Comparison of ENCODE assay signal across 24 mouse cellular contexts in the genomic region with DNA sequence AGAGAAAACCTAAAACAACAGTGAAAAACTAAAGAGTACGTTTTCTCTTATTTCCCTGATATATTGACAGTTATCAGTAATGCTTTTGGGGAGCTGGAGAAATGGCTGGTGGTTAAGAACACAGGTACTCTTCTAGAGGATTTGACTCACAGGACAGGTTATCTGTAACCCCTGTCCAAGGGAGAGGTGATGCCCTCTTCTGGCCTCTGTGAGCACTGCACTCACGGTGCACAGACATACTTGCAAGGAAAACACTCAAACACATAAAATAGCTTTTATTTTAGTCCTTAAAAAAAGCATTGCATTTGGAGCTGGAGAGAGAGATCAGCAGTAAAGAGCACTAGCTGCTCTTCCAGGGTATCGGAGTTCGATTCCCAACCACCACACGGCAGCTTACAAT.
DNase-seq lines count a peak whose midpoint lies in the region; ATAC-seq and TF ChIP-seq lines count a peak whose summit lies in the region.
"Had no signal": no experiment of that assay in that cellular context is flagged by ENCODE, and none has a peak within 500 bp of the region (broad histone marks: within the 10 kb centered on the region; RNA-seq: fewer than 3 reads in every experiment).

No protein-coding gene starts in this region.

- no peak overlapping the region for H3K27ac ChIP-seq in gastrocnemius, adult 2 months
- no peak overlapping the region for H3K27ac ChIP-seq in liver, postnatal 0 days (ENCODE audit: low read depth)
- H3K27ac ChIP-seq: hindbrain, embryonic 15.5 days; kidney, embryonic 15.5 days; limb, embryonic 15.5 days; midbrain, embryonic 15.5 days; stomach, embryonic 15.5 days had no signal

- H3K27me3 ChIP-seq in liver, postnatal 0 days (ENCODE audit: insufficient read depth, low read length), result no peaks in the 10 kb centered on the region
- no peaks in the 10 kb centered on the region for H3K27me3 ChIP-seq in E14TG2a.4 (ENCODE audit: insufficient read depth, low read length)
- H3K27me3 ChIP-seq: hindbrain, embryonic 15.5 days; kidney, embryonic 15.5 days; limb, embryonic 15.5 days; megakaryocyte, embryonic 14.5 days; midbrain, embryonic 15.5 days; stomach, embryonic 15.5 days had no signal

- peaks cover 15% of the 10 kb centered on the region for H3K36me3 ChIP-seq in liver, postnatal 0 days (replicated peaks; ENCODE audit: insufficient read depth, low read length)
- H3K36me3 ChIP-seq in E14TG2a.4 (ENCODE audit: insufficient read depth, low read length), result peaks cover 3% of the 10 kb centered on the region; the same call in 1 of the 2 replicates
- H3K36me3 ChIP-seq: hindbrain, embryonic 15.5 days; midbrain, embryonic 15.5 days; stomach, embryonic 15.5 days had no signal

- whole genome bisulfite sequencing in liver, postnatal 0 days (ENCODE audit: insufficient replicate concordance), result 95% methylated on average over 5 of the region's 5 CpGs

- TF ChIP-seq EP300 in liver, postnatal 0 days (IDR thresholded peaks at IDR 0.05; ENCODE audit: low read depth), result no peak

- TF ChIP-seq CTCF in gastrocnemius, adult 2 months (IDR thresholded peaks at IDR 0.05), result peak; percentile 18; the same call in 1 of the 2 replicates
- TF ChIP-seq CTCF in liver, postnatal 0 days (IDR thresholded peaks at IDR 0.05; ENCODE audit: low read depth), result peak; percentile 50
- peak; percentile 62 for TF ChIP-seq CTCF in E14TG2a.4 (conservative IDR thresholded peaks at IDR 0.05; ENCODE audit: low read length)
- TF ChIP-seq CTCF in brain, embryonic 14.5 days (IDR thresholded peaks at IDR 0.05; ENCODE audit: borderline replicate concordance, extremely low read depth, insufficient read depth, insufficient read length), result peak; percentile 20; the same call in 1 of the 2 replicates

- no peaks in the 10 kb centered on the region for H3K9me3 ChIP-seq in liver, postnatal 0 days (ENCODE audit: low read length)
- H3K9me3 ChIP-seq in E14TG2a.4 (ENCODE audit: low read length), result no peaks in the 10 kb centered on the region
- H3K9me3 ChIP-seq: hindbrain, embryonic 15.5 days; kidney, embryonic 15.5 days; limb, embryonic 15.5 days; megakaryocyte, embryonic 14.5 days; midbrain, embryonic 15.5 days; stomach, embryonic 15.5 days had no signal

- H3K9ac ChIP-seq in liver, postnatal 0 days (replicated peaks), result no peak overlapping the region
- H3K9ac ChIP-seq: hindbrain, embryonic 15.5 days; kidney, embryonic 15.5 days; limb, embryonic 15.5 days; midbrain, embryonic 15.5 days; stomach, embryonic 15.5 days had no signal

- intact Hi-C loops in gastrocnemius, adult 2 months (cut with DNase I), result no loop called here

- no peaks in the 10 kb centered on the region for H3K4me1 ChIP-seq in liver, postnatal 0 days (ENCODE audit: insufficient read depth)
- H3K4me1 ChIP-seq in E14TG2a.4 (replicated peaks; ENCODE audit: low read depth, low read length), result 0 out of 2 replicates have a peak, but pooled peaks cover 5% of the 10 kb centered on the region

- ATAC-seq in liver, postnatal 0 days, result no peak
- ATAC-seq: CD4-positive, CD25-positive, alpha-beta regulatory T cell, adult 4 months; intestine, postnatal 0 days; midbrain, embryonic 15.5 days had no signal

- no peak for DNase-seq in gastrocnemius, adult 2 months
- no peak for DNase-seq in gastrocnemius, adult 8-10 months (ENCODE audit: low spot score in 2 of 2)
- no peak for DNase-seq in liver, postnatal 0 days
- no peak for DNase-seq in liver
- DNase-seq in brain, embryonic 14.5 days (ENCODE audit: low read depth), result no peak
- DNase-seq in frontal cortex, adult 2 months (ENCODE audit: extremely low spot score in 1 of 2, low spot score in 1 of 2), result no peak
- DNase-seq: adrenal gland, postnatal 14 days; cerebellum, adult 18-20 months; cerebellum, postnatal 25 days; embryo, embryonic 11 days; gastrocnemius, postnatal 10 days; heart, adult 18-20 months; heart, postnatal 36 days; kidney, postnatal 4 days; right cerebral cortex, postnatal 14 days had no signal

- no peak overlapping the region for H3K4me2 ChIP-seq in liver, postnatal 0 days (ENCODE audit: low read depth, low read length)
- H3K4me2 ChIP-seq: hindbrain, embryonic 15.5 days; kidney, embryonic 15.5 days; limb, embryonic 15.5 days; midbrain, embryonic 15.5 days; stomach, embryonic 15.5 days had no signal

- no peak overlapping the region for H3K4me3 ChIP-seq in gastrocnemius, adult 2 months
- no peak overlapping the region for H3K4me3 ChIP-seq in liver, postnatal 0 days (ENCODE audit: low read depth, low read length)
- no peak overlapping the region for H3K4me3 ChIP-seq in E14TG2a.4 (replicated peaks; ENCODE audit: low read length)
- H3K4me3 ChIP-seq: hindbrain, embryonic 15.5 days; kidney, embryonic 15.5 days; limb, embryonic 15.5 days; megakaryocyte, embryonic 14.5 days; midbrain, embryonic 15.5 days; stomach, embryonic 15.5 days had no signal

- TF ChIP-seq POLR2A in brain, embryonic 14.5 days (IDR thresholded peaks at IDR 0.05; ENCODE audit: borderline replicate concordance, extremely low read depth, insufficient read depth, insufficient read length, poor library complexity, severe bottlenecking), result no peak
